Mouse (Mus musculus): ENCODE measurements around the gene Prune2.
"Not testable (repeated sequence)": the region's sequence is repeated elsewhere in the genome, so short reads cannot be mapped to it uniquely, and the experiment has no call there.

Prune2 gene

GRCm38 (mm10) chr19:17130544-17130943 lies 174.6 kb downstream of the Prune2 start:
- DNase-seq (ENCODE audit: low spot score), result no peak

- no peak for DNase-seq (ENCODE audit: low spot score)
These were observed 181.0 kb downstream of the Prune2 start for GRCm38 (mm10) chr19:17136677-17137460.

- no peak for DNase-seq (ENCODE audit: low spot score)
These were observed 181.7 kb downstream of the Prune2 start for GRCm38 (mm10) chr19:17137656-17138055.

- DNase-seq (ENCODE audit: low spot score), result no peak
These were observed 182.4 kb downstream of the Prune2 start for GRCm38 (mm10) chr19:17138144-17138915.

GRCm38 (mm10) chr19:17140016-17140914 lies 184.3 kb downstream of the Prune2 start:
- DNase-seq (ENCODE audit: low spot score), result peak; percentile 20

GRCm38 (mm10) chr19:17143245-17143644 lies 187.3 kb downstream of the Prune2 start:
- DNase-seq (ENCODE audit: low spot score), result no peak

- DNase-seq (ENCODE audit: low spot score), result no peak
These were observed 188.3 kb downstream of the Prune2 start for GRCm38 (mm10) chr19:17144205-17144604.

GRCm38 (mm10) chr19:17150064-17150463 lies 194.1 kb downstream of the Prune2 start:
- DNase-seq (ENCODE audit: low spot score), result no peak

- DNase-seq (ENCODE audit: low spot score), result no peak
These were observed 195.9 kb downstream of the Prune2 start for GRCm38 (mm10) chr19:17151781-17152180.

- no peak for DNase-seq (ENCODE audit: low spot score)
These were observed 196.5 kb downstream of the Prune2 start for GRCm38 (mm10) chr19:17152461-17152860.

GRCm38 (mm10) chr19:17153911-17154639 lies 198.2 kb downstream of the Prune2 start:
- DNase-seq (ENCODE audit: low spot score), result no peak

GRCm38 (mm10) chr19:17155216-17155615 lies 199.3 kb downstream of the Prune2 start:
- DNase-seq (ENCODE audit: low spot score), result no peak

GRCm38 (mm10) chr19:17159676-17160075 lies 203.8 kb downstream of the Prune2 start:
- DNase-seq (ENCODE audit: low spot score), result peak; percentile 60

- DNase-seq (ENCODE audit: low spot score), result no peak
These were observed 204.3 kb downstream of the Prune2 start for GRCm38 (mm10) chr19:17160231-17160630.

GRCm38 (mm10) chr19:17163511-17163953 lies 207.6 kb downstream of the Prune2 start:
- DNase-seq (ENCODE audit: low spot score), result peak; percentile 69

GRCm38 (mm10) chr19:17166288-17166687 lies 210.4 kb downstream of the Prune2 start:
- no peak for DNase-seq (ENCODE audit: low spot score)

GRCm38 (mm10) chr19:17168186-17168585 lies 212.3 kb downstream of the Prune2 start:
- DNase-seq (ENCODE audit: low spot score), result no peak

- DNase-seq (ENCODE audit: low spot score), result no peak
These were observed 213.8 kb downstream of the Prune2 start for GRCm38 (mm10) chr19:17169746-17170145.

- not testable (repeated sequence) for DNase-seq (ENCODE audit: low spot score)
These were observed 218.6 kb downstream of the Prune2 start for GRCm38 (mm10) chr19:17174501-17174900.

- no peak for DNase-seq (ENCODE audit: low spot score)
These were observed 224.6 kb downstream of the Prune2 start for GRCm38 (mm10) chr19:17180506-17180905.

GRCm38 (mm10) chr19:17194730-17195129 lies 238.8 kb downstream of the Prune2 start:
- DNase-seq (ENCODE audit: low spot score), result no peak
